Mouse (Mus musculus): ENCODE results near the gene Polr2m. TPM values are rescaled to one million over a fixed set of nuclear protein-coding genes. Genes with fewer than 3 reads are reported as not detected.

Polr2m gene
- total RNA-seq, 1 experiment, result 163 TPM

DNA sequence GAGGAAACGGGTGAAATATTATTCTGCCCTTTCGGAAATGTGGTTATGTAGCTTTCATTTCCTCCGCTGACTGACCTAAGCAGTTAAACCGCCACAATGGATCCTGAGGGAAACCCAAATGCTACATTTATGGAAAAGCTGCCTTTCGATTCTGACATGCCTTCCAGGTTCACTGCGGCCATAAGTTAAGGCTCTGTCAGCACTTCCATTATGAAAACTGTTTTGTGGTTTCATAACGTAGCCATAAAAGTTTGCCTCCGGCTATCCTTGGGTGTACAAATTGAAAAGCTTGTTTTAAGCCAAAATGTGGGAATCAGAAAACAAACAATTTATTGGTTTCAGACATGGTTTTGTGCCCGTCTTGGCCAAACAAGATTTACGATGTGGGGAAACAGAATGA, 27.2 kb upstream of the Polr2m start:
- H3K9ac ChIP-seq (ENCODE audit: insufficient read depth, low read depth, low read length, poor library complexity, severe bottlenecking), result no peak overlapping the region
- DNase-seq (ENCODE audit: low read depth, low spot score), result no peak
- H3K4me3 ChIP-seq (ENCODE audit: insufficient read depth in 1 of 2, low read depth in 1 of 2, low read length in 2 of 2, poor library complexity in 1 of 2, severe bottlenecking in 1 of 2), result no peak overlapping the region
- no peak overlapping the region for H3K27ac ChIP-seq (ENCODE audit: insufficient read depth, low read depth, low read length, poor library complexity, severe bottlenecking)
- H3K4me1 ChIP-seq (ENCODE audit: control insufficient read depth in 2 of 2, insufficient read depth in 2 of 2, low read length in 2 of 2, poor library complexity in 1 of 2), result 0 out of 4 replicates have a peak, but pooled peaks cover 0 to 2% of the 10 kb centered on the region in 2 experiments
- no peaks in the 10 kb centered on the region for H3K9me3 ChIP-seq (ENCODE audit: control insufficient read depth, insufficient read depth, low read depth, low read length)
- no peaks in the 10 kb centered on the region for H3K36me3 ChIP-seq (ENCODE audit: control insufficient read depth, insufficient read depth, low read length, poor library complexity, severe bottlenecking)
- in situ Hi-C loops (cut with MboI; ENCODE audit: low sequenced_read_pairs in 2 of 2, unreplicated experiment in 2 of 2), result no loop called here
- TF ChIP-seq MAFK (IDR thresholded peaks at IDR 0.05; ENCODE audit: insufficient read depth, low read depth, low read length) (no peak), ZC3H11A (IDR thresholded peaks at IDR 0.05; ENCODE audit: borderline replicate concordance, low read depth, low read length) (no peak), ZNF384 (IDR thresholded peaks at IDR 0.05; ENCODE audit: low read depth, low read length) (no peak), CHD2 (IDR thresholded peaks at IDR 0.05; ENCODE audit: low read depth, low read length) (no peak), HCFC1 (IDR thresholded peaks at IDR 0.05; ENCODE audit: borderline replicate concordance, insufficient read depth, low read length) (no peak)

DNA sequence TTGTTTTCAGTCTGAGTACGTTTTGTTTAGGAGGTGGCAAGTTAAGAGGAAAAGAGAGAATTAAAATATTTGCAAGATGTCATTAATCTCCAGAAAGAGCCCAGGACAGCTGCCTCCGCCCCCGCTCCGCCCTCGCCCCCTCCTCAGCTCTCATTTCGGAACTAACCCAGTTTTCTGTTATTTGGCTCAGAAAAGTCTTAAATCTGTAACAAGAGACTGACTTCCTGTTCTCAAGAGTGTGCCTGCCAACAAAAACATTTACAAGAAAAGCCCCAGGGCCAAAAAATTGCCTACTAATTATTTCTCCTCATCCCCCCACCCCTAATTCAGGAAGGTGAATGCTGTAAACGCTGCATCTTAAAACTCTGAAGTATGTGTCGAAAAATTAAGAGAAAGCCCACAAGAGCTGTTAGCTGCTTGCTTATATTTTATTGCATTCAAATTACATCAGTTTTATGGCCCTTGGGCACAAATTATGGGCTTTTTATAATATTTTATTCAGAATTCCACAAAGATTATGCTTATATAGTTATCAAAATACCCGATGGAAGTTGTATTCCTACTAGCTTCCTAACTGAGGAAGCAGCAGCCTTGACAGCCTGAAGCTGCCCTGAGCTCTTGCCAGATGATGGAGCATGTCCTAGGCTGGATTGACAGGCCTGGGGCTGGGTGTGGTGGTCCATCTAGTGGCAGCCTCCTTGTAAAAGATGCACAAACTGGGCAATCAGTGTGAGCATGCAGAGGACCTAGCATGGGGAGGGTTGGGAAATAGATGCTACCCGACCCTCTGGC, 12.9 kb upstream of the Polr2m start:
- Histone ChIP-seq H3K27ac (ENCODE audit: insufficient read depth, low read depth, low read length, poor library complexity, severe bottlenecking) (no peak overlapping the region), H3K4me3 (ENCODE audit: insufficient read depth in 1 of 2, low read depth in 1 of 2, low read length in 2 of 2, poor library complexity in 1 of 2, severe bottlenecking in 1 of 2) (no peak overlapping the region), H3K4me1 (ENCODE audit: control insufficient read depth in 2 of 2, insufficient read depth in 2 of 2, low read length in 2 of 2, poor library complexity in 1 of 2) (peaks cover 4 to 8% of the 10 kb centered on the region in 2 experiments; a peak in 2 of 4 replicates), H3K9ac (ENCODE audit: insufficient read depth, low read depth, low read length, poor library complexity, severe bottlenecking) (no peak overlapping the region), H3K36me3 (ENCODE audit: control insufficient read depth, insufficient read depth, low read length, poor library complexity, severe bottlenecking) (no peaks in the 10 kb centered on the region), H3K9me3 (ENCODE audit: control insufficient read depth, insufficient read depth, low read depth, low read length) (no peaks in the 10 kb centered on the region)
- in situ Hi-C loops (cut with MboI; ENCODE audit: low sequenced_read_pairs in 2 of 2, unreplicated experiment in 2 of 2), result no loop called here
- no peak for TF ChIP-seq CHD2 (IDR thresholded peaks at IDR 0.05; ENCODE audit: low read depth, low read length)
- no peak for TF ChIP-seq HCFC1 (IDR thresholded peaks at IDR 0.05; ENCODE audit: borderline replicate concordance, insufficient read depth, low read length)
- TF ChIP-seq MAFK (IDR thresholded peaks at IDR 0.05; ENCODE audit: insufficient read depth, low read depth, low read length), result no peak
- TF ChIP-seq ZNF384 (IDR thresholded peaks at IDR 0.05; ENCODE audit: low read depth, low read length), result no peak
- no peak for TF ChIP-seq ZC3H11A (IDR thresholded peaks at IDR 0.05; ENCODE audit: borderline replicate concordance, low read depth, low read length)
- no peak for DNase-seq (ENCODE audit: low read depth, low spot score)

DNA sequence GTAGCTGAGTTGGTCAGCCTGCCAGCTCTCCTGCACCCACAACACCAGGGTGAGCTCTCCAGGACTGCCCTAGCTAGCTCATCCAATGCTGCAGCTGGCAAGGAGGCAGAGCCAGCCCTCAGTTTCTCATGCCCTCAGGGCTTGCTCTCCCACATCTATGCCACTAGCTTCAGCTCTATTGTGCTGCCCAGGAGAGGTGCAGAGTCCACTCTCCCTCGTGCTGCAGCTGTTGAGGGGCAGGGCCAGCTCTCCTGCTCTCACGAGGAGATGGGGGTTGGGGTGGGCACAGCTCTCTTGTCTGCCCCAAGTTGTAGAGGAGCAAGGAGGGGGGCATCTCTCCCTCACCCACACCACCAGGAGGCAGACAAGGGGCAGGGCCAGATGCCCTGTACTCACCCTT, 10.9 kb upstream of the Polr2m start:
- H3K9ac ChIP-seq (ENCODE audit: insufficient read depth, low read depth, low read length, poor library complexity, severe bottlenecking), result no peak overlapping the region
- no peaks in the 10 kb centered on the region for H3K36me3 ChIP-seq (ENCODE audit: control insufficient read depth, insufficient read depth, low read length, poor library complexity, severe bottlenecking)
- H3K4me3 ChIP-seq (ENCODE audit: insufficient read depth in 1 of 2, low read depth in 1 of 2, low read length in 2 of 2, poor library complexity in 1 of 2, severe bottlenecking in 1 of 2), result no peak overlapping the region
- H3K4me1 ChIP-seq (ENCODE audit: control insufficient read depth in 2 of 2, insufficient read depth in 2 of 2, low read length in 2 of 2, poor library complexity in 1 of 2), result peaks cover 9 to 22% of the 10 kb centered on the region in 2 experiments
- DNase-seq (ENCODE audit: low read depth, low spot score), result no peak
- in situ Hi-C loops (cut with MboI; ENCODE audit: low sequenced_read_pairs in 2 of 2, unreplicated experiment in 2 of 2), result no loop called here
- TF ChIP-seq HCFC1 (IDR thresholded peaks at IDR 0.05; ENCODE audit: borderline replicate concordance, insufficient read depth, low read length) (no peak), ZC3H11A (IDR thresholded peaks at IDR 0.05; ENCODE audit: borderline replicate concordance, low read depth, low read length) (no peak), ZNF384 (IDR thresholded peaks at IDR 0.05; ENCODE audit: low read depth, low read length) (no peak), CHD2 (IDR thresholded peaks at IDR 0.05; ENCODE audit: low read depth, low read length) (no peak)
- H3K27ac ChIP-seq (ENCODE audit: insufficient read depth, low read depth, low read length, poor library complexity, severe bottlenecking), result no peak overlapping the region
- no peaks in the 10 kb centered on the region for H3K9me3 ChIP-seq (ENCODE audit: control insufficient read depth, insufficient read depth, low read depth, low read length)

DNA sequence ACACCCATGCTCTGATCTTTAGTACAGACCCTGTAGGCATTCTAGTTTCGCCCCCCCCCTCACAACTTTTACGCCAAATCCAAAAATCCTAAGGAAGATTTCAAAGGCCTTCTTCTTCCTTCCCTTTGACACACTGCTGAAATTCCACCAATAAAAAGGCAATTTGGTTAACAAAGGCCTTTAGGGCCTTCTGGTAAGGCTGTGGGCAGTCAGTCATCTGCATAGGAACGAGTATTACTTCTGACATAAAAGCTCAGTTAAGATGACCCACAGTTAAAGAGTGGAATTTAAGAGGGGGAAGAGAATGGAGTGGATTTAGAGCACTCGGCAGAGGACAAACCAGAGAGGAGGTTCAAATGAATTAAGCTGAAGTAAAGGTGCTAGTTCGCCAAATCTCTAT, 8.0 kb upstream of the Polr2m start:
- Histone ChIP-seq H3K36me3 (ENCODE audit: control insufficient read depth, insufficient read depth, low read length, poor library complexity, severe bottlenecking) (no peaks in the 10 kb centered on the region), H3K4me1 (ENCODE audit: control insufficient read depth in 2 of 2, insufficient read depth in 2 of 2, low read length in 2 of 2, poor library complexity in 1 of 2) (peaks cover 11 to 23% of the 10 kb centered on the region in 2 experiments), H3K9me3 (ENCODE audit: control insufficient read depth, insufficient read depth, low read depth, low read length) (no peaks in the 10 kb centered on the region), H3K4me3 (ENCODE audit: insufficient read depth in 1 of 2, low read depth in 1 of 2, low read length in 2 of 2, poor library complexity in 1 of 2, severe bottlenecking in 1 of 2) (no peak overlapping the region), H3K27ac (ENCODE audit: insufficient read depth, low read depth, low read length, poor library complexity, severe bottlenecking) (peak overlapping the region; percentile 95; the same call in 1 of the 2 replicates), H3K9ac (ENCODE audit: insufficient read depth, low read depth, low read length, poor library complexity, severe bottlenecking) (no peak overlapping the region)
- in situ Hi-C loops (cut with MboI; ENCODE audit: low sequenced_read_pairs in 2 of 2, unreplicated experiment in 2 of 2), result no loop called here
- TF ChIP-seq CHD2 (IDR thresholded peaks at IDR 0.05; ENCODE audit: low read depth, low read length) (no peak), MAFK (IDR thresholded peaks at IDR 0.05; ENCODE audit: insufficient read depth, low read depth, low read length) (no peak), ZC3H11A (IDR thresholded peaks at IDR 0.05; ENCODE audit: borderline replicate concordance, low read depth, low read length) (no peak), ZNF384 (IDR thresholded peaks at IDR 0.05; ENCODE audit: low read depth, low read length) (no peak), HCFC1 (IDR thresholded peaks at IDR 0.05; ENCODE audit: borderline replicate concordance, insufficient read depth, low read length) (no peak)
- DNase-seq (ENCODE audit: low read depth, low spot score), result no peak
